Mouse (Mus musculus) right cerebral cortex, postnatal 14 days (tissue): ENCODE results near the gene Kcne3.

Source experiments
- DNase-seq: peaks from one replicate; pipeline ENCODE4 v3.0.0; 2022

The Kcne3 gene

GRCm38 (mm10) chr7:100182388-100182787 is 6.1 kb downstream of the Kcne3 start:
- no peak for DNase-seq

- DNase-seq, result peak; percentile 62
Observed at GRCm38 (mm10) chr7:100187601-100188000, 11.3 kb downstream of the Kcne3 start.

- no peak for DNase-seq
Observed at GRCm38 (mm10) chr7:100190167-100190566, 13.9 kb downstream of the Kcne3 start.

- DNase-seq, result peak; percentile 82
Observed at GRCm38 (mm10) chr7:100190778-100191177, 14.5 kb downstream of the Kcne3 start.

GRCm38 (mm10) chr7:100201191-100201590 is 24.9 kb downstream of the Kcne3 start:
- DNase-seq, result no peak

- DNase-seq, result no peak
Observed at GRCm38 (mm10) chr7:100203616-100204015, 27.3 kb downstream of the Kcne3 start.

- no peak for DNase-seq
Observed at GRCm38 (mm10) chr7:100204871-100205270, 28.6 kb downstream of the Kcne3 start.

GRCm38 (mm10) chr7:100206144-100206543 is 29.8 kb downstream of the Kcne3 start:
- no peak for DNase-seq

- DNase-seq, result no peak
Observed at GRCm38 (mm10) chr7:100207886-100208285, 31.6 kb downstream of the Kcne3 start.

- no peak for DNase-seq
Observed at GRCm38 (mm10) chr7:100214310-100214709, 38.0 kb downstream of the Kcne3 start.

DNA sequence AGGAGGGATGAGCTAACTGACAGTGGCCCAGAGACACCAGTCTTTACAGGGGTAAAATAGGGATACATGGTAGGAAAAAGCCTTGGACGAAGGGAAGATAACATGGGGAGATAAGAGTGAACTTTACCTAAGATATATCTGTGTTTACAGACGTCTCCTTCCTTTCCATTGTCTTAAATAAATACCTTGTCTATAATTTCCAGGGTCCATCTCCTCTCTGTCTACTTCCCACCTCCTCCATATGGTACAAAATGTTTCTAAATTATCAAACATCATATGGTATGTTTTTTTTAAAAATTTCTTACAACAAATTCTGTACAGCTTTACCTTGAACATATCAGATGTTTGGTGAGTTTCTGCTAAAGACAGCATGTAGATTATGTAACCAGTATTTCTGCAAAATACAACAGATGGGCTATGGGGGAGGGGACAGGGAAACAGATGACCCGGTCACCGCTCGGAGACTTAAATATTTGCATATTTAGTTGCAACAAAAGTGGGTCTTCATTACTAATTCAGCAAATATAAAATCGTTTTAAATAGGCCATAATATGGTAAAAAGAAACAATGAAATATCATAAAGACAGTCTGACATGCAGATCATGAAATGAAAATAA is 38.9 kb downstream of the Kcne3 start:
- no peak for DNase-seq

- DNase-seq, result no peak
Observed at GRCm38 (mm10) chr7:100215976-100216375, 39.7 kb downstream of the Kcne3 start.

GRCm38 (mm10) chr7:100216601-100217565 is 40.6 kb downstream of the Kcne3 start:
- DNase-seq, result no peak

- peak; percentile 97 for DNase-seq
Observed at GRCm38 (mm10) chr7:100227158-100227875, 51.0 kb downstream of the Kcne3 start, which contains the start of gene Pgm2l1. Gene Pgm2l1 (plus strand): TSS chr7:100227394.

DNA sequence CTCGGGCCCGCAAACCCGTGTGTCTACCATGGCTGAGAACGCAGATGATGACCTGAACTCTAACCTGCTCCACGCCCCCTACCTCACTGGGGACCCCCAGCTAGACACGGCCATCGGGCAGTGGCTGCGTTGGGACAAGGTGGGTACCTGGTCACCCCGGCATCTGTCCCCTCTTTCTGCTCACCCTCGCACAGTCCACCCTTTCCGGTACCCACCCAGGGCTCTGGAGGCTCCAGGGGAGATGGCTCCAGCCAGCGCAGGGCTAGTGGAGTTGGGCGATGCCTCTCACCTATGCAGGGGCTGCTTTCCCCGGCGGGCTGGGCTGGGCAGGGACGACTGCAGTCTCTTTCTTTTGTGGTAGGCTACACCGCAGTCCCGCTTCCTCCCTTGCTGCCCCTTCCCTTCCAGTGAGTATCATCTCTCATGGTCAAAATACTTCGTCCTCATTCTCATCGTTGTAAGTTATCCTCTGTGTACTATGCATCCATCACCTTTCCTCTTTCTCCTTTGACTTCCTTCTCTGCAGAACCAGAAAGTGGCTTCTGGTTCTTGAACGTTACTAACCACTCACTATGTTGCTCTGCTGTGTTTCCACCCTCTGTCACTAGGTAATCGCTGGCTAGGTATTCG is 51.7 kb downstream of the Kcne3 start:
- peak; percentile 42 for DNase-seq

- DNase-seq, result no peak
Observed at GRCm38 (mm10) chr7:100228957-100229356, 52.7 kb downstream of the Kcne3 start.

- DNase-seq, result no peak
Observed at GRCm38 (mm10) chr7:100230646-100231045, 54.3 kb downstream of the Kcne3 start.

DNA sequence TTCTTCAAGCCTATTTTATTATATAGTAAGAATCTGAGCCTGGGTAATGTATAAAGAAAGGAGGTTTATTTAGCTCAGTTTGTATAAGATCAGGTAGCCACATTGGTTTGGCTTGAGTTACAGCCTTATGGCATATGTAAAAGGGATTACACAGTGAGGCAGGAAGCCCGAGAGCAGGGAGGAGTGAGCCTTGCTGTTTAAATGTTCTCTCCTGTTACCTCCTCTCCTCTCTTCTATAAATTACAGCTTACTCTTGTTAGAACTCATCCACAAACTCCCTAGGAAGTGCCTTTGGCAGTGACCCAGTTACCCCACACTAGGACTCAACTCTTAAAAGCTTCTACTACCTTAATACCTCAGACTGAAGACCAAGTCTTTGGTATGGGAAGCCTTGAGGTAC is 55.4 kb downstream of the Kcne3 start:
- no peak for DNase-seq

DNA sequence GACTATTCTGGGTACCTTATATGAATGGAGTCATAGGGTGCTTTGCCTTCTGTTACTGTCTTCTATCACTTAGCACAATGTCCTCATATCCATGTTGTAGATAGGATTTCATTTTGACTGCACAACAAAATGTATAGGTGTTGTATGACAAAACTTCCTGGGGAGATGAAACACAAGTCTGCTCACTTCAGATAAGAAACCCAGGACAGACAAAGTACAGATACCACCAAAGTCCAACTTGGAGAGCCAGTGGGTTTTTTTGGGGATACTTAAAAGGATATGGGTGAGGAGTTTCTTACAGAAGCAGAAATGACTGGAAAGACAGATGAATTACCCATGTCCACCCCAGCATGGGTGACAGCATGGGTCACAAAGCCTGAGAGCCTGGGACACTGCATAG is 57.4 kb downstream of the Kcne3 start:
- no peak for DNase-seq
